Mouse (Mus musculus) kidney, embryonic 16.5 days (tissue): Measurements from ENCODE around the gene Ttll6. TPM values are rescaled to one million over a fixed set of nuclear protein-coding genes. Genes with fewer than 3 reads are reported as not detected.

ENCODE experiments used
- ATAC-seq: fragments of 200-750 bp; cut with Nextera tagmentation; 2 replicates; pipeline ENCODE4 v1.8.0; 2017; ENCODE audit warnings: moderate TSS enrichment; ENCODE audit not compliant: low FRiP score, low TSS enrichment
- H3K27ac ChIP-seq: fragments of 300-500 bp; sonication (generic); 2 replicates; pipeline ENCODE4 v1.5.1; 2014; ENCODE audit warnings: low read length
- H3K27me3 ChIP-seq: fragments of 300-500 bp; sonication (generic); 2 replicates; pipeline ENCODE4 v1.6.1; 2014; ENCODE audit warnings: low read length, control low read depth, mixed read lengths; ENCODE audit not compliant: insufficient read depth
- H3K36me3 ChIP-seq: fragments of 300-500 bp; sonication (generic); 2 replicates; pipeline ENCODE4 v1.6.1; 2014; ENCODE audit warnings: low read length, control low read depth, mixed read lengths; ENCODE audit not compliant: insufficient read depth
- H3K4me1 ChIP-seq: fragments of 300-500 bp; sonication (generic); 2 replicates; pipeline ENCODE4 v1.6.1; 2014; ENCODE audit warnings: low read length, control low read depth, mixed read lengths; ENCODE audit not compliant: insufficient read depth
- H3K4me2 ChIP-seq: fragments of 300-500 bp; sonication (generic); replicated peaks from 2 replicates; pipeline ENCODE4 v1.6.1; 2014; ENCODE audit warnings: low read depth, low read length
- H3K4me3 ChIP-seq: fragments of 300-500 bp; sonication (generic); 2 replicates; pipeline ENCODE4 v1.5.1; 2014; ENCODE audit warnings: mild to moderate bottlenecking, low read length
- H3K9ac ChIP-seq: fragments of 300-500 bp; sonication (generic); replicated peaks from 2 replicates; pipeline ENCODE4 v1.6.1; 2014; ENCODE audit warnings: low read length
- H3K9me3 ChIP-seq: fragments of 300-500 bp; sonication (generic); 2 replicates; pipeline ENCODE4 v1.6.1; 2016; ENCODE audit warnings: low read length, control low read depth
- WGBS: fragments of 180-500 bp; shearing (Covaris S2); extraction: QIAGEN DNeasy Blood & Tissue Kit; methylation state at CpG from one replicate; pipeline ENCODE4 v1.1.7; 2014; 5-methylcytosine and 5-hydroxymethylcytosine counted together
- polyA plus RNA-seq: library from polyadenylated mRNA; unstranded; fragments of >200 nt; fragmentation: Nextera tagmentation; extraction: Ambion mirVana; gene quantifications from 2 replicates; pipeline ENCODE4 v1.2.1, GENCODE M21; 2015

The Ttll6 gene
- polyA plus RNA-seq, 1 experiment from 2014 or later: not detected

DNA sequence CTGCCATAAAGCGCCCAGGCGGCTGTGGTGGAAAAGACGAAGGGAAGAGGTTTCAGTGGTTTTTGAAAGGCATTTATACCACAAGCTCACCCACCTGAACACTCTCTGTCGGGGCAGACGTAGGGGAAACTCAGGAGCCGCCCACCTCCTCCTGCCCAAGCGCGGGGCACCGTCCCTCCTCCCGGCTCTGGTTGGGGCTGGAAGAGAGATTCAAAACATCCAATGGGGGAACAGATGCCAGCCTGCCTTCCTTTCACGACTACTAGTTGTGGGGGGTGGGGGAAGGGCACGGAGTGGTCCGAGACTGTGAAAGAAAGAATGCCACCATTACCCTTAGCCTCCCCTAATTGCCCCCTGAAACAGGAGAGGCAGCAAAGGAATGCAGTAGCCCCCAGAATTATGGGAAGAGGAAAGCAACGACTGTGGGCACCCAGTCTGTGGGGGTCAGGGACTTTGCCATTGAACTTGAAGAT lies 66.6 kb downstream of the Ttll6 start:
- H3K9me3 ChIP-seq: no peaks in the 10 kb centered on the region
- no peaks in the 10 kb centered on the region; the same call in 1 of the 2 replicates for H3K4me1 ChIP-seq
- H3K27me3 ChIP-seq: peaks cover 98% of the 10 kb centered on the region
- no peak overlapping the region for H3K4me2 ChIP-seq
- H3K9ac ChIP-seq: no peak overlapping the region
- no peak overlapping the region for H3K27ac ChIP-seq
- H3K4me3 ChIP-seq: 0 out of 2 replicates have a peak overlapping the region, but pooled peaks have one; percentile 0
- under 1% methylated on average over 14 of the region's 14 CpGs for WGBS
- no peak for ATAC-seq
- H3K36me3 ChIP-seq: no peaks in the 10 kb centered on the region

DNA sequence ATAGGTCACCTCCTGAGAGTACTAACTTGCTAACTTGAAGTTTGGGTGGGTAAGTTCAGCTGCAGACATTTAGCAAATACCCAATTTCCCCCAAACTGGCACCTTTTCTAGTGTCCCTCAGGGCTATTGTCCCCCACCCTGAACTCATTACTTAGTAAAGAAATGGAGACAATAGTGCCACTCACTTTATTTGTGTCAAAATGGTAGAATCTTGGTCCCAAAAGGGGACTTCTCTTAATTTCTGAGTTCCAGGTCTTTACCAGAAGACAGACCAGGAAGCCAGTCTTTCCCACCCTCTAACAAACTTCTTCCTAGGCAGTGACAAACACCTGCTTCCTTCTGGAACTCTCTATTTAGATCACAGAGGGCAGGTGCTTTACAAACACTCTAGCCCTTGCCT lies 68.2 kb downstream of the Ttll6 start:
- Histone ChIP-seq H3K4me2 (no peak overlapping the region), H3K27me3 (peaks cover 96% of the 10 kb centered on the region), H3K9ac (no peak overlapping the region), H3K4me1 (no peaks in the 10 kb centered on the region; the same call in 1 of the 2 replicates), H3K36me3 (no peaks in the 10 kb centered on the region), H3K9me3 (no peaks in the 10 kb centered on the region), H3K4me3 (no peak overlapping the region), H3K27ac (no peak overlapping the region)
- no peak for ATAC-seq

DNA sequence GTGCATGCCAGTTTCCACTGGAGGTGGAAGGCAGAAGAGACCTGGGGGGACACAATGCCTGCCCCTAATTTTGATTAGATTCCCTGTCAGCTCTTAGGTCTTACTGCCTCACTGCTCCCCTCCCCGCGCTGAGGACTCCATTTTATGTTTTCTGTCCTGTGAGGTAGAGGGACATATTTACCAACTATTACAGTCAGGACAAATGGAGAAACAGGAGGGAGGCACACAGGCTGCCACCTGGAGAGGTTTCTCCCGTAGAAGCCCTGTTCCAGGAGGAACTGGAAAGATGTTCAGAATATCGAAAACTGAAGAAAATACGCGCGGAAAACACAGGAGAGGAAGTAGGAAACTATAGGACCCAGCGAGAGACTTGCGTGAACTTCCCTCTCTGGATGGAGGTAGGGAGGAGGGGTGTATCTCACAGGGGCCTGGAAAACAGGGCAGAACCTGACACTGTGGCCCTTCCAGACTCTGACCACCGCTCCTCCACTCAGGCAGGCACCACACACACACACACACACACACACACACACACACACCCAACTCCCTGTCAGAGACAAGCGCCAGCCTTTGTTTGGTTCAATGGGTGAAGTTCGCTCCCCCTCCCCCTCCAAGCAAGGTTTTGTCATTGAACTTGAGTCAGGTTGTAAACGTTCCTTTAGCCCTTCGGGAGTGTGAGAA lies 69.0 kb downstream of the Ttll6 start:
- Histone ChIP-seq H3K4me3 (no peak overlapping the region), H3K36me3 (no peaks in the 10 kb centered on the region), H3K9ac (no peak overlapping the region), H3K4me2 (no peak overlapping the region), H3K9me3 (no peaks in the 10 kb centered on the region), H3K4me1 (no peaks in the 10 kb centered on the region; the same call in 1 of the 2 replicates), H3K27ac (no peak overlapping the region), H3K27me3 (peaks cover 96% of the 10 kb centered on the region)
- 1% methylated on average over 14 of the region's 14 CpGs for WGBS
- no peak for ATAC-seq

DNA sequence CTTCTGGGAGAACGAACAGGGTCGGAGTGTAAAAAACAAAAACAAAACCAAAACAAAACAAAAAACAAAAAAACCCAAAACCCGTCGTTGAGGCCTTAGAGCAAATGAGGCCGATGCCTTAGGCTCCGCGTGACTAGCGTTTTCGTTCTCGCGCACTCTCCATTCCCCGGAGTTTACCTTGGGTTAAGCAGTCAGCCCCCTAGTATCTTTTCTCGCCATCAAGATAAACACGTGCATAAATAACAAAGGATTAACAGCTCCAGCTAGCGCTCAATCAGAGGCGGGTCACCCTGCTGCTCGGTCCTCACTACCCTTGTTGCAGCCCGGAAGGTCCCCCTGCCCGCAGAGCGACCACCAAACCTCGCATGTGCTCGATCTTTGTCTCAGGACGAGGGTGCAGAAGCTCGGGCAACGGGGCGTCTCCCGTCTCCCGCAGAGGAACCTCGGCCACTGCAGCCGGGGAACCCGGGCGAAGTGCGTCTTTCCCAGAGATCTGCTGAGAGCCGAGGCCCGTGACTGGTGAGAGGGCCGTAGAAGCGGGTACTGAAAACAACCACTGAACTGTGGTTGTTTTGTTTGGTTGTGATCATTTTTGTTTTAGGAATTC lies 69.7 kb downstream of the Ttll6 start:
- Histone ChIP-seq H3K9me3 (no peaks in the 10 kb centered on the region), H3K4me1 (no peaks in the 10 kb centered on the region; the same call in 1 of the 2 replicates), H3K4me2 (peak overlapping the region; percentile 34), H3K36me3 (no peaks in the 10 kb centered on the region), H3K4me3 (peak overlapping the region; percentile 14; the same call in 1 of the 2 replicates), H3K27me3 (peaks cover 96% of the 10 kb centered on the region), H3K9ac (no peak overlapping the region), H3K27ac (no peak overlapping the region)
- no peak for ATAC-seq
- WGBS: under 1% methylated on average over 37 of the region's 37 CpGs

DNA sequence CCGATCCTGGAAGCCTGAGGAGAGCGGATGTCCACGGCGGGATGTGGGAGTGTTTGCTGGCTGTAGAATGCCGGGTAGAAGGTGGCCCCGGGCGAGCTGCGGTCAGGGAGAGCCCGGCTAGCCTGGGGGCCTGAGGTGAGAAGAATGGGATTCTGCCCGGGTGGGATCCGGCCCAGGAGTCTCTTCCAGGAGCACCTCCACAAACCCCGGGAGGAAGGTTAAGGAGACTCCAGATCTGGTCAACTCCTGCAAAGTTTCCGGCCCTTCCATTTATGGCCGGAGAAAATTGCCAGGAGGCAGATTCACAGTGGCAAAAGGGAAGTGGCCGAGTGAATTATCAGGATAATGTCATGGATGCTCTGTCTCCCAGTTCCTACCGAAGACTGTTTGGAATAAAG lies 70.2 kb downstream of the Ttll6 start:
- Histone ChIP-seq H3K4me3 (0 out of 2 replicates have a peak overlapping the region, but pooled peaks have one; percentile 14), H3K27ac (no peak overlapping the region), H3K36me3 (no peaks in the 10 kb centered on the region), H3K4me1 (no peaks in the 10 kb centered on the region; the same call in 1 of the 2 replicates), H3K9me3 (no peaks in the 10 kb centered on the region), H3K4me2 (peak overlapping the region; percentile 34), H3K27me3 (peaks cover 97% of the 10 kb centered on the region), H3K9ac (no peak overlapping the region)
- ATAC-seq: no peak
- 2% methylated on average over 16 of the region's 16 CpGs for WGBS

DNA sequence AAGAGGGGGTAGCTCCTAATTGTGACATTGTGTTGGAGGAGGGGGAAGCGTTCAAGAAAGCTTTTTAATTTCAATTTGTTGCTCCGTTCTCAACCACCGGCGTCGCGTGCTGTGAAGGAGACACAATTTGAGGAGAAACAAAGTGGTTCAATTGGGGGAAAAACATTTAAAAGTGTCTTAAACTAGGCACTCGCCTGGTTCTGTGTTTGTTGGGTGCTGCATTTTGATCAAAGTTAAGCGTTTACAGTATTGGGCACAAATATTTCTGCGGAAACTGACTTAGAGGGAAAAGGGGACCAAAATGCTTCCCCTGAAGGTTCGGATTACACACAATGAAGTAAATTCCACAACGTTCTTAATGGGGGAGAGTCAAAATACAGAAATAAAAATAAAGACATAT lies 70.8 kb downstream of the Ttll6 start:
- Histone ChIP-seq H3K27me3 (peaks cover 97% of the 10 kb centered on the region), H3K4me2 (no peak overlapping the region), H3K36me3 (no peaks in the 10 kb centered on the region), H3K4me3 (no peak overlapping the region), H3K9ac (no peak overlapping the region), H3K4me1 (no peaks in the 10 kb centered on the region; the same call in 1 of the 2 replicates), H3K27ac (no peak overlapping the region), H3K9me3 (no peaks in the 10 kb centered on the region)
- ATAC-seq: no peak
- WGBS: 2% methylated on average over 11 of the region's 11 CpGs

DNA sequence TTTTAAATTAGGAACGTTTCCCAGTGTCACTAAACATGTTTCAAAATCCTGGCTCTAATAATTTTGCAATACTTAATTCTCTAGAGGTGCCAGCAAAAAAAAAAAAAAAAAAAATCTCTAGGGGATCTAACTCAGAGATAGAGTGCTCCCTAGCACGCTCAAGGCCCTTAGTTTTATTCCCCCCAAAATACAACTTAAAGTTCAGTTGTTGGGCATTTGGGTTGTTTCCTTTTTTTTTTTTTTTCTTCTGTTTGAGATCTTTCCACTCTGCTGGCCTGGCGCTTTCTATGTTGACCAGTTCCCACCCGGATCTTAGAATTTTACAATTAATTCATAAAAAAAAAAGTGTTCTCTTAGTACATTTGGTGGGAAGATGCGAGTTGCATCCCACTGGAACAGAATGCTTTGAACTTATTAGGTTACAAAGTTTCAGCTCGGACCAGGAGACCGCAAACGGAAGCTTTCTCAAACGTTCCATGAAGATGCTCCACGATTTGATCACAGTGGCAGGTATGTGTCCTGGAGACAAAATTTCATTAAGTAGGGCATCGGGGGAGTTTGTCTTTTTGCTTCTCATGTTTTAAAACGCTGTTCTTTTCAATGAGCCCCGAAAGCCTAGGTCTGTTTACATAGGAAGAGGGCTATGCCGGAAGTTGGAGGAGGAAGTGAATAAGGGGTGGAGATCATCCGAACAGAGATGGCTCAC lies 72.0 kb downstream of the Ttll6 start:
- Histone ChIP-seq H3K9me3 (no peaks in the 10 kb centered on the region), H3K27ac (no peak overlapping the region), H3K4me3 (no peak overlapping the region), H3K4me2 (no peak overlapping the region), H3K36me3 (no peaks in the 10 kb centered on the region), H3K9ac (no peak overlapping the region), H3K4me1 (no peaks in the 10 kb centered on the region; the same call in 1 of the 2 replicates), H3K27me3 (peaks cover 88% of the 10 kb centered on the region)
- ATAC-seq: no peak
- 3% methylated on average over 15 of the region's 15 CpGs for WGBS

Other genes with a start within 250 kb of the Ttll6 start
- 1.4 and 1.9 TPM in 2 replicates for gene B4galnt2, start 218.9 kb upstream of the Ttll6 start, polyA plus RNA-seq
- gene Igf2bp1, start 127.8 kb upstream of the Ttll6 start, polyA plus RNA-seq: 57.2 and 62.5 TPM in 2 replicates
- gene Gip, start 109.2 kb upstream of the Ttll6 start, polyA plus RNA-seq: not detected in 2 replicates
- 93.1 and 96.0 TPM in 2 replicates for gene Snf8, start 98.9 kb upstream of the Ttll6 start, polyA plus RNA-seq
- 38.7 and 42.0 TPM in 2 replicates for gene Ube2z, start 68.4 kb upstream of the Ttll6 start, polyA plus RNA-seq
- gene Atp5g1, start 58.1 kb upstream of the Ttll6 start, polyA plus RNA-seq: 745 and 801 TPM in 2 replicates
- gene Calcoco2, start 21.8 kb upstream of the Ttll6 start, polyA plus RNA-seq: not detected in 2 replicates
- gene Hoxb13, start 60.5 kb downstream of the Ttll6 start, polyA plus RNA-seq: not detected in 2 replicates
- gene Hoxb9, start 137.7 kb downstream of the Ttll6 start, polyA plus RNA-seq: 21.5 and 24.5 TPM in 2 replicates
- gene Hoxb8, start 148.1 kb downstream of the Ttll6 start, polyA plus RNA-seq: 9.5 and 12.9 TPM in 2 replicates
- gene Hoxb7, start 152.8 kb downstream of the Ttll6 start, polyA plus RNA-seq: 60.9 and 68.3 TPM in 2 replicates
- 50.3 and 55.7 TPM in 2 replicates for gene Hoxb6, start 158.7 kb downstream of the Ttll6 start, polyA plus RNA-seq
- gene Hoxb5, start 169.6 kb downstream of the Ttll6 start, polyA plus RNA-seq: 19.2 and 24.3 TPM in 2 replicates
- 4.1 and 6.2 TPM in 2 replicates for gene Hoxb4, start 184.5 kb downstream of the Ttll6 start, polyA plus RNA-seq
- 3.7 and 4.3 TPM in 2 replicates for gene Hoxb3, start 189.5 kb downstream of the Ttll6 start, polyA plus RNA-seq
- 34.4 and 36.1 TPM in 2 replicates for gene Hoxb2, start 216.7 kb downstream of the Ttll6 start, polyA plus RNA-seq
- 0.08 and 0.12 TPM in 2 replicates for gene Hoxb1, start 232.0 kb downstream of the Ttll6 start, polyA plus RNA-seq